Mouse (Mus musculus) heart, embryonic 11.5 days (tissue): ENCODE results near the gene Imp3. TPM values are rescaled to one million over a fixed set of nuclear protein-coding genes. Genes with fewer than 3 reads are reported as not detected.

Experiments
- ATAC-seq: fragments of 200-750 bp; cut with Nextera tagmentation; replicated peaks from 2 replicates; pipeline ENCODE4 v1.8.0; 2017; ENCODE audit warnings: moderate library complexity; ENCODE audit not compliant: insufficient number of reproducible peaks, low FRiP score, low TSS enrichment
- H3K27ac ChIP-seq: fragments of 300-500 bp; sonication (generic); 2 replicates; pipeline ENCODE4 v1.5.1; 2014; ENCODE audit warnings: mild to moderate bottlenecking, low read depth, low read length
- H3K27me3 ChIP-seq: fragments of 300-500 bp; sonication (generic); 2 replicates; pipeline ENCODE4 v1.6.1; 2014; ENCODE audit warnings: mild to moderate bottlenecking, low read length, mixed read lengths; ENCODE audit not compliant: control insufficient read depth, insufficient read depth
- H3K36me3 ChIP-seq: fragments of 300-500 bp; sonication (generic); 2 replicates; pipeline ENCODE4 v1.6.1; 2014; ENCODE audit warnings: mild to moderate bottlenecking, low read length, moderate library complexity, mixed read lengths; ENCODE audit not compliant: control insufficient read depth, insufficient read depth
- H3K4me1 ChIP-seq: fragments of 300-500 bp; sonication (generic); 2 replicates; pipeline ENCODE4 v1.6.1; 2014; ENCODE audit warnings: low read length; ENCODE audit not compliant: control insufficient read depth, insufficient read depth
- H3K4me2 ChIP-seq: fragments of 300-500 bp; sonication (generic); 2 replicates; pipeline ENCODE4 v1.6.1; 2014; ENCODE audit warnings: mild to moderate bottlenecking, moderate library complexity
- H3K4me3 ChIP-seq: fragments of 300-500 bp; sonication (generic); 2 replicates; pipeline ENCODE4 v1.5.1; 2014; ENCODE audit warnings: low read depth, low read length
- H3K9ac ChIP-seq: fragments of 300-500 bp; sonication (generic); 2 replicates; pipeline ENCODE4 v1.6.1; 2014; ENCODE audit warnings: mild to moderate bottlenecking, low read depth, low read length, moderate library complexity
- H3K9me3 ChIP-seq: fragments of 300-500 bp; sonication (generic); replicated peaks from 2 replicates; pipeline ENCODE4 v1.6.1; 2016; ENCODE audit warnings: low read length; ENCODE audit not compliant: control insufficient read depth
- WGBS: fragments of 180-500 bp; shearing (Covaris S2); extraction: QIAGEN DNeasy Blood & Tissue Kit; methylation state at CpG from one replicate; pipeline ENCODE4 v1.1.7; 2014; ENCODE audit not compliant: insufficient replicate concordance; 5-methylcytosine and 5-hydroxymethylcytosine counted together
- polyA plus RNA-seq: library from polyadenylated mRNA; unstranded; fragments of >200 nt; fragmentation: Nextera tagmentation; extraction: Ambion mirVana; gene quantifications from 2 replicates; pipeline ENCODE4 v1.2.1, GENCODE M21; 2014

Imp3 gene
- polyA plus RNA-seq, 1 experiment from 2014 or later = 65.6 TPM

GRCm38 (mm10) chr9:56913991-56914390, 23.3 kb upstream of the Imp3 start:
- Histone ChIP-seq H3K27ac (no peak overlapping the region), H3K9me3 (no peaks in the 10 kb centered on the region), H3K4me2 (no peak overlapping the region), H3K36me3 (peaks cover 28% of the 10 kb centered on the region), H3K4me3 (no peak overlapping the region), H3K4me1 (no peaks in the 10 kb centered on the region), H3K27me3 (no peaks in the 10 kb centered on the region), H3K9ac (no peak overlapping the region)
- 79% methylated on average over 9 of the region's 9 CpGs for WGBS
- ATAC-seq = no peak

- Histone ChIP-seq H3K4me2 (no peak overlapping the region), H3K4me1 (no peaks in the 10 kb centered on the region), H3K27me3 (no peaks in the 10 kb centered on the region), H3K9ac (no peak overlapping the region), H3K27ac (no peak overlapping the region), H3K4me3 (no peak overlapping the region), H3K36me3 (peaks cover 28% of the 10 kb centered on the region), H3K9me3 (no peaks in the 10 kb centered on the region)
- 75% methylated on average over 1 of the region's 1 CpGs for WGBS
- no peak for ATAC-seq
Measured at GRCm38 (mm10) chr9:56915116-56915515, 22.2 kb upstream of the Imp3 start.

GRCm38 (mm10) chr9:56915695-56916410, 21.4 kb upstream of the Imp3 start:
- no peak overlapping the region for H3K9ac ChIP-seq
- peaks cover 28% of the 10 kb centered on the region for H3K36me3 ChIP-seq

GRCm38 (mm10) chr9:56917131-56917530, 20.1 kb upstream of the Imp3 start:
- Histone ChIP-seq H3K27ac (no peak overlapping the region), H3K4me1 (no peaks in the 10 kb centered on the region), H3K4me2 (no peak overlapping the region), H3K4me3 (no peak overlapping the region), H3K36me3 (peaks cover 36% of the 10 kb centered on the region), H3K27me3 (no peaks in the 10 kb centered on the region), H3K9me3 (peaks cover 3% of the 10 kb centered on the region; the same call in 1 of the 2 replicates), H3K9ac (no peak overlapping the region)
- ATAC-seq = no peak
- 78% methylated on average over 2 of the region's 2 CpGs for WGBS

More at GRCm38 (mm10) chr9:56915695-56916410, 21.4 kb upstream of the Imp3 start:
- Histone ChIP-seq H3K4me2 (no peak overlapping the region), H3K27me3 (no peaks in the 10 kb centered on the region), H3K4me3 (no peak overlapping the region), H3K27ac (no peak overlapping the region), H3K4me1 (no peaks in the 10 kb centered on the region), H3K9me3 (no peaks in the 10 kb centered on the region)
- WGBS = 68% methylated on average over 5 of the region's 5 CpGs
- ATAC-seq = no peak

- peaks cover 39% of the 10 kb centered on the region for H3K36me3 ChIP-seq
- no peak for ATAC-seq
- peaks cover 3% of the 10 kb centered on the region; the same call in 1 of the 2 replicates for H3K9me3 ChIP-seq
- 82% methylated on average over 13 of the region's 13 CpGs for WGBS
- peaks cover 4% of the 10 kb centered on the region for H3K4me1 ChIP-seq
- H3K27ac ChIP-seq = no peak overlapping the region
- no peak overlapping the region for H3K4me3 ChIP-seq
- no peaks in the 10 kb centered on the region for H3K27me3 ChIP-seq
- H3K4me2 ChIP-seq = no peak overlapping the region
- no peak overlapping the region for H3K9ac ChIP-seq
Measured at GRCm38 (mm10) chr9:56918466-56918865, 18.8 kb upstream of the Imp3 start.

GRCm38 (mm10) chr9:56922746-56923145, 14.5 kb upstream of the Imp3 start:
- no peak for ATAC-seq
- H3K4me2 ChIP-seq = peak overlapping the region; percentile 77
- H3K27me3 ChIP-seq = no peaks in the 10 kb centered on the region
- 87% methylated on average over 4 of the region's 4 CpGs for WGBS
- no peak overlapping the region; the same call in 1 of the 2 replicates for H3K9ac ChIP-seq
- peaks cover 22% of the 10 kb centered on the region for H3K36me3 ChIP-seq
- H3K4me3 ChIP-seq = no peak overlapping the region
- peaks cover 39% of the 10 kb centered on the region for H3K4me1 ChIP-seq
- peaks cover 3% of the 10 kb centered on the region; the same call in 1 of the 2 replicates for H3K9me3 ChIP-seq
- H3K27ac ChIP-seq = no peak overlapping the region

GRCm38 (mm10) chr9:56923841-56924650, 13.2 kb upstream of the Imp3 start:
- H3K9me3 ChIP-seq = peaks cover 3% of the 10 kb centered on the region; the same call in 1 of the 2 replicates
- peaks cover 15% of the 10 kb centered on the region for H3K36me3 ChIP-seq
- WGBS = 44% methylated on average over 8 of the region's 8 CpGs
- no peaks in the 10 kb centered on the region for H3K27me3 ChIP-seq
- H3K27ac ChIP-seq = peak overlapping the region; percentile 77
- ATAC-seq = no peak
- peak overlapping the region; percentile 41 for H3K4me3 ChIP-seq
- H3K4me1 ChIP-seq = peaks cover 39% of the 10 kb centered on the region
- H3K9ac ChIP-seq = peak overlapping the region; percentile 68
- peak overlapping the region; percentile 77 for H3K4me2 ChIP-seq

- WGBS = 6% methylated on average over 7 of the region's 7 CpGs
- H3K4me1 ChIP-seq = peaks cover 39% of the 10 kb centered on the region
Measured at GRCm38 (mm10) chr9:56924651-56925027, 12.6 kb upstream of the Imp3 start.

More at GRCm38 (mm10) chr9:56924651-56925027, 12.6 kb upstream of the Imp3 start:
- peak overlapping the region; percentile 41 for H3K4me3 ChIP-seq
- H3K9me3 ChIP-seq = peaks cover 3% of the 10 kb centered on the region; the same call in 1 of the 2 replicates
- peaks cover 15% of the 10 kb centered on the region for H3K36me3 ChIP-seq
- peak overlapping the region; percentile 68 for H3K9ac ChIP-seq
- H3K27ac ChIP-seq = peak overlapping the region; percentile 77
- ATAC-seq = peak; percentile 70
- no peaks in the 10 kb centered on the region for H3K27me3 ChIP-seq
- peak overlapping the region; percentile 77 for H3K4me2 ChIP-seq
